Mouse (Mus musculus): ENCODE measurements around the gene Pigt.
A peak's percentile ranks its signal among the peaks of the same experiment; 100 is the strongest.

DNA sequence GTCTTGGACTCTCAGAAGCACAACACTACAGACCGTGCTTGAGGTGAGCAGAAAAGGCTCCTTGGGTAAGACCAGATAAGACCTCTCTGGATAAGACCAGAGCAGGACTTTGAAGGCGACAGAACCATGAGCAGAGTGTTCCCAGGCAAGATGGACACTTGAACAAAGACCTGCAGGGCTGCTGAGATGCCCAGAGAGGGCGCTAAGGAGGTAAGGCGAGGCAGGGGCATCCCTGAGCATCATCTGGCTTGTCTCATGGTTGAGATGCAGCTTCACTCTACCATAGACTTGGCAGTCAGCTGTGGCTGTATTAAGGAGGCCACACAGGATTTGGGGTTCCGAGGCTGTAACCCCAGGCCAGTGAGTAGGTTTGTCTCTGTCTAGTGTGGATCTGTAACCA, 2.0 kb downstream of the Pigt start:
- TF ChIP-seq CTCF (IDR thresholded peaks at IDR 0.05; ENCODE audit: low read depth) (peak; percentile 38), EP300 (optimal IDR thresholded peaks at IDR 0.05) (no peak)

Data from stomach, postnatal 0 days (tissue).